Mouse (Mus musculus) bone marrow macrophage, adult 2 months (primary cell): ENCODE data around the gene Dclk1. TPM values are rescaled to one million over a fixed set of nuclear protein-coding genes. Genes with fewer than 3 reads are reported as not detected.

Experiments
- H3K27ac ChIP-seq: 2 replicates; pipeline ENCODE4 v1.5.1; 2012; ENCODE audit warnings: low read depth, low read length; ENCODE audit not compliant: insufficient read depth
- H3K4me1 ChIP-seq: 2 replicates; pipeline ENCODE4 v1.6.1; 2012; ENCODE audit warnings: low read length; ENCODE audit not compliant: control insufficient read depth, insufficient read depth
- H3K4me3 ChIP-seq: 2 replicates; pipeline ENCODE4 v1.5.1; 2012; ENCODE audit warnings: mild to moderate bottlenecking, low read length, moderate library complexity; ENCODE audit not compliant: insufficient read depth
- CTCF ChIP-seq: IDR thresholded peaks from 2 replicates; pipeline ENCODE4 v1.5.1; 2012; ENCODE audit warnings: low read depth, mild to moderate bottlenecking, low read length, moderate library complexity
- POLR2A ChIP-seq: IDR thresholded peaks from 2 replicates; pipeline ENCODE4 v1.6.1; 2012; ENCODE audit warnings: mild to moderate bottlenecking, low read depth, low read length, borderline replicate concordance
- polyA plus RNA-seq: library from polyadenylated mRNA; stranded (reverse); fragments of >200 nt; gene quantifications from 2 replicates; pipeline ENCODE4 v1.2.4, GENCODE M21; 2012; ENCODE audit not compliant: missing spikeins, insufficient read depth, insufficient read length

Dclk1 gene
- polyA plus RNA-seq, 1 experiment, result 1.3 TPM

DNA sequence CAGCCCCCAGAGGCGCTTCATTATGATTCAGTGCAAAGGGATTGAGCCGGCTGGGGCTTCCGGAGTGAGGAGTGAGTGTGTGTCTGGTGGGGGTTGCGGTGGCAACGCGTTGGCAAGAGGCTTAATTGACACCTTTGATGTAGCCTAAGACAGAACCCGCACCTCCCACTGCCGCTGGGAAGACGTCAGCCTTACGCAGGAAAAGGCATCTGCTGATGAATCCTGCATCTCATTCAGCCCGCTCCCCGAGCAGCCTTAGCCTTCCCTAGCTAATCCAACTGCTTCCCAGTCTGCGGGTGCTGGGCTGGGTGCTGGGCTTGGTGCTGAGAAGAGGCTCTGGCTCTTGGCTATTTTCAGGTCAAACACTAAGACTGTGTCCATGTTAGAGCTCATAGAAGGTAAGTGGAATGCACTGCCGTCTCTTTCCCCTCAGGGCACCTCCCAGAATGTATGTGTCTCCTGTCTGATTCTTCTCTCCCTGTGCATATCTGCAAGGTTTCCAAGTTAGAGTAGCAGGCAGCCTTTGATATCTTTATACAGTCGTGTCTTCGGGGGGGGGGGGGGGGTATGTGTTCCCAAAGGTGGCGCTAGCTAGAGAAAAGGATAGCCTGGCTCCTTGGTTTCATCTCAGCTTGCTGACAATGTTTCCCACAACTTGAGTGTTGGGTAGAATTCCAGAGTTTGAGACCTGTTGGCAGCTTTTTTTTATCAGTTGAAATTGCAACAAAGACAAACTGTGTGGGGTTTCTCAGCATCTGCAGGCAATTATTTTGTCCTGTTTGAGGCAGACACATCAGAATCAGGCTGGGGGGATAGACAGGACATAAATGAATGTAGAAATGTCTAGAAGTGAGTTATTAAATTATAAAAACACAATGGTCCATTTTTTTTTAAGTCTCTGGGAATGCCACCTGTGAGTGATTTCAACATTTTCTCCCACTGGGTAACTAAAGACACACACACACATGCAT, 219.8 kb downstream of the Dclk1 start:
- Histone ChIP-seq H3K4me1 (peaks cover 4% of the 10 kb centered on the region; the same call in 1 of the 2 replicates), H3K27ac (no peak overlapping the region), H3K4me3 (no peak overlapping the region)
- TF ChIP-seq POLR2A (no peak), CTCF (no peak)

DNA sequence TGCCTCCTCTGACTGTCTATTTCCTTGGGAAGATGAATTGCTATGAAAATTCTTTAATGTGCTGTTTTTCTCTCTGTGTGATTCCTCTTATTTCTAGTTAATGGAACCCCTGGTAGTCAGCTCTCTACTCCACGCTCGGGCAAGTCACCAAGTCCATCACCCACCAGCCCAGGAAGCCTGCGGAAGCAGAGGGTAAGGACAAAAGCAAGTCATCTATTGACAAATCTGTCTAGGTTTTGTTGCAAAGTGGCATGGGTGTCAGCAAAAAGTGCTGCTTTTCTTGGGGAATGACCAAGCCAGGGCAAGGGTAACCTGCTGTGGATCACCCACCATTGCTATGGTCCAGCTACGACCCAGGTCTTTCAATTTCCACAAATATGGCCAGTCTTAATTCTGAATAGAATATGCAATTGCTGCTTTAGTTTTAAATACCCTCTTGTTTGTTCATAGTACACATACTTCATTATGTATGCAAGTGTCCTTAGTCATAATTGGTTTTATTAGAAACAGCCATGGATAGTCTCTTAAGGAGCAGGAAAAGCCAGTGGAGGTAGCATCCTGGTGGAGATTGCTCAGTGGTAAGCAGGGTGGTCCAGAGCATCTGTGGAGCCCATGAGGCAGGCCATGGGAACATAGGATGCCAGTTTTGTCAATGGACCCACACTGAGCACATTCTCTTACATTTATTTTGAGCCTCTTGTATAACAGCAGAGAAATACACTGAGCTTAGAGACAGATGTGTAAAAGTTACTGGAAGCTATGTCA, 220.9 kb downstream of the Dclk1 start:
- no peak overlapping the region for H3K27ac ChIP-seq
- H3K4me1 ChIP-seq, result peaks cover 4% of the 10 kb centered on the region; the same call in 1 of the 2 replicates
- no peak overlapping the region for H3K4me3 ChIP-seq
- TF ChIP-seq POLR2A (no peak), CTCF (no peak)

DNA sequence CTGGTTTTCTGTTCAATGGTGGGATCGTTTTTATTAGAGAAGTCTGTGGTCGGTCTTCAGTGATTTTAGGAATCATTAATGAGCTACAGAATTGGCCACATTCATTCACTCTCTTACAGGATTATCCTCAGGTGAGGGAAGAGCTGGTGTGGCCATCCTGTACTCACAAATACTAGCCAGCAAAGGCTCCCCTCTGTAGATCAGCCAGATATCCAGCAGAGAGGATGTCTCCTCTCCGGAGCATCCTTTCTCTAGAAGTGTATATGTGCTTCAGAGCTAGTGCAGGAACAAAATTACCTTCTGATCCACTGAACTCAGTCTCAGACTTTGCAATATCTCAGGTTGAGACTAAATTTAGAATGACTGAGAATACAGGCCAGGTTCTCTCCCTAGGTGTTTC, 222.1 kb downstream of the Dclk1 start:
- no peak for TF ChIP-seq CTCF
- no peak for TF ChIP-seq POLR2A
- Histone ChIP-seq H3K4me1 (peaks cover 4% of the 10 kb centered on the region; the same call in 1 of the 2 replicates), H3K27ac (no peak overlapping the region), H3K4me3 (no peak overlapping the region)

DNA sequence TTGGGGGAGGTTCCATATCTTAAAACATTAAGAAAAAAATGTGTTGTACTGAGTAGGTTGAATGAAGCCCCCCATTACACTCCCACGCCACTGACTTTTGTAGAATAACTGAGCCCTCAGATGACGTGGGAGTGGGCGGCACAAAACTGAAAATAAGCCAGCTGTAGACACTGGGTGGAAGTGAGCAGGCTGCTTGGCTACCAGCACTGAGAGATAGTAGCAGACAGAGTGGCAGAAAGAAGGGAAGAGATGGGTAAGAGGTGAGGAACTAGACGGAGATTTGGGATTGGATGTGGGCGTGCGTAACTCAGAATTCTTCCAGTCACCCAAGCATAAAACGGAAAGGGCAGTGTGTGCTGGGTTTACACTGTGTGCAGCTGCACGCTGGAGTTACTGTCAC, 223.6 kb downstream of the Dclk1 start:
- H3K4me1 ChIP-seq, result peaks cover 4% of the 10 kb centered on the region; the same call in 1 of the 2 replicates
- no peak overlapping the region for H3K4me3 ChIP-seq
- H3K27ac ChIP-seq, result no peak overlapping the region
- TF ChIP-seq POLR2A (no peak), CTCF (no peak)

DNA sequence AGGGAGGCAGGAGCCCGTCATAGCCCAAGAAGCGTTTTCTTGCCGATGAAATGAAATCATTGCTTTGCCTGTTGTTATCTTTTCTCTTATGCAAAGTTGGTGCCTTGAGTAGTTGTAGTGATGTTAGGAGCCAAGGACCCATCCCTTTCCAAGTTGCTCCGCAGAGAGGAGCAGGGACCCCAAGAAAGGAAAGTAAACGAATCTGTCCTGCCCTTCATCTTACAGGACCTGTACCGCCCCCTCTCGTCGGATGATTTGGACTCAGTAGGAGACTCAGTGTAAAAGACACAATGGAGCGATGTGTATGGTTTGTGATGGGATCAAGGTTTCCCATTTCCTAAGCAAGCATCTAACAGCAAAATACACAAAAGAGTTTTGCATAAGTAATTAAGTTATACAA, 224.2 kb downstream of the Dclk1 start:
- no peak overlapping the region for H3K4me3 ChIP-seq
- TF ChIP-seq CTCF, result no peak
- no peak for TF ChIP-seq POLR2A
- no peak overlapping the region for H3K27ac ChIP-seq
- peaks cover 4% of the 10 kb centered on the region; the same call in 1 of the 2 replicates for H3K4me1 ChIP-seq

DNA sequence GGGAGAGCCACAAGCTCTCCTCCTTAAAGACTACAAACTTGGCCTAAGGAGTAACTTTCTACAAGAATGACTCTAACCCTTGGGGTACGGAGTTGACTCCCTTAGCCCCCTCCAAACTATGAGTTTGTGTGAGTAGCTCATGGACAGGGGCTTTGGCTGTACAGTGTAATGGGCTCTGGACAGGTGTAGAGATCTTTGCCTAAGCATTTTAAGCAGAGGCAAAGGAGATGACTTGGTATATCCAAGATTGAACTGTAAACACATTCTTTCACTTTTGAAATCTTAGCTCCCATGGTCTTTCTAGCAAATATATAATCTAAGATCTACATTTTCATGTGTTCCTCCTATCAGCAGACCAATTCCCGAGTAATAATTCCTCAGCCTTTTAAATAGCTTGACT, 229.9 kb downstream of the Dclk1 start, which contains the start of gene Gm21954:
Gene Gm21954 (minus strand): TSS at position 101 of the 400 bp plus-strand sequence.
- no peak for TF ChIP-seq CTCF
- no peak for TF ChIP-seq POLR2A
- no peaks in the 10 kb centered on the region for H3K4me1 ChIP-seq
- no peak within 1 kb of the TSS for H3K27ac ChIP-seq
- no peak within 1 kb of the TSS for H3K4me3 ChIP-seq

DNA sequence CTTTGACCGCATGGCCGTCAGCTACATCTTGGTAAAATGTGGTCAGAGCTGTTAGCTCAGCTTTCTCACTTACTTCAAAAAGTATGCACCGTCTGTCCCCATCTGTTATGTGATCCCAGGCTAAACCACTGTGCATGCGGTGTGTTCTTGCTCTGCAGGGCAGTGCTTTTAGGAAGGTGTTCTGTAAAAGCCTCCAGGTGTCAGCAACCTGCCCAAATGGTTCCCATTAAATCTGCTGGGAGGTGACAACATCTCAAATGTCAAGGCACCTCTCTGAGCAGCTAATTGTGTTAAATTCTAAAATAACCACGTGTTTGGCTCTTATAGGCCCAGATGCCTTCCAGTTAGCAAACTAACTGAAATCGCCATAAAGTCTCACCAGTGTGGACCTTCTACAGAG, 231.0 kb downstream of the Dclk1 start:
- no peak for TF ChIP-seq CTCF
- no peak for TF ChIP-seq POLR2A
- Histone ChIP-seq H3K4me3 (no peak overlapping the region), H3K4me1 (no peaks in the 10 kb centered on the region), H3K27ac (no peak overlapping the region)

DNA sequence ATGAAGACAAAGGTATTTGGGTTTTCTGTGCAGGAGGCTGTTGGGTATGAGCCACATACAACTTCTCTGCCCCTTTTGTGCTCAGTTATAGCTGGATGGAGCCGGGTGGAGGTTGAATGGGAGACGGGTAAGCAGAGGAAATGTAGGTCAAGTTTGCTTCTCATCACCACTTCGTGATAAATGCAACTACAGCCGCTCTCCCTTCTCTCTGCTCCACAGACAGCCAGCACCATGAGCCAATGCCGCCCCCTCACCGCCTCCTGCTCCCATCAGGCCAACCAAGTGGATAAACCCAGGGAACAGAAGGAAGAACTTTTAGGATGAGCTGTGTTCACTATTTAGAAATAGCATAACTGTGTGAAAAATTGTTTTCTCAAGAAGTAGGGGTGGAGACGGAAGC, 234.5 kb downstream of the Dclk1 start:
- TF ChIP-seq POLR2A, result no peak
- TF ChIP-seq CTCF, result no peak
- no peaks in the 10 kb centered on the region for H3K4me1 ChIP-seq
- no peak overlapping the region for H3K27ac ChIP-seq
- no peak overlapping the region for H3K4me3 ChIP-seq

DNA sequence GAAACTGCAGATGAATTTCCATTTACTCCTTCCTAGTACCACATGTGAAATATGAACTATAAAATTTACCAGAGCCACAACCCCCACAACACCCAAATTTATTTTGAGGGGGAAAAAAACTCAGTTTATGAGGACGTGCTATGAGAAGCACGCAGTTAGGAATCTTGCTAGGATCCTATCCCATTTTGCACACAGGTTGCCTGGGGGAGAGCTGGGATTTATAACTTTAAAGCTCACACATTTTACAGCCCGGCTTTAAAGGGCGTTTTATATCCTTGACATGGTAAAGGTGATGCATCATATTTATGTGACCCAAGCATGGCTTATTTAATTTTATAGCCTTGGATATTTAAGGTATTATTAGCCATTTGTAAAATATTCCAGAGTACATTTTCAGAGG, 237.1 kb downstream of the Dclk1 start:
- no peak overlapping the region for H3K27ac ChIP-seq
- no peak for TF ChIP-seq POLR2A
- TF ChIP-seq CTCF, result no peak
- H3K4me1 ChIP-seq, result no peaks in the 10 kb centered on the region
- no peak overlapping the region for H3K4me3 ChIP-seq
